Mouse (Mus musculus): ENCODE measurements around the gene Stab2.
A peak's percentile ranks its signal among the peaks of the same experiment; 100 is the strongest.

Stab2 gene

DNA sequence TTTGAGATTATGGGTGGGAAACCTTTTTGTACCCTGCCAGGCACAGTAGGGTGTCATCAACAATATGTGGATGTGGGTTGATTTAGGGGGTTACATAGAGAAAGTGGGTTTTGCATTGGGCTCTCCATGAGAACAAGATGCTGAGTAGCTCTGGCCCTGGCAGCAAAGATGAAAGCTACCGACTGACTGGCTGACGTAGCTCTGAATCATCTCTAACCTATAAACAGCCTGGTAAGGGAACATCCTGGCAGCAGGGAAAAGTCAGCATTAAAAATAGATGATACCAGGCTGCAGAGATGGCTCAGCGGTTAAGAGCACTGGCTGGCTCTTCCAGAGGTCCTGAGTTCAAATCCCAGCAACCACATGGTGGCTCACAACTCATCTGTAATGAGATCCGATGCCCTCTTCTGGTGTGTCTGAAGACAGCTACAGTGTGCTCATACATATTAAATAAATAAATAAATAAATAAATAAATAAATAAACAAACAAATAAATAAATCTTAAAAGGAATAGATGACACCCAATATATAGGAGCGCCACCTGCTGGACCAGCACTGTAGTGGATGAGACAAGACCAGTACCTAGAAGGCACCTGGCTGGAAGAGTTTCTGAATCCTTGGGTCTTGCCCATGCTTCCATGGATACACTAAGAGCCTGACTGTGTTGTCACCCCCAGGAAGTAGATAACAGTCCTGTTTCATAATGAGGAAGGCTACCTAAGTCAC lies 31.7 kb downstream of the Stab2 start:
- DNase-seq = peak; percentile 22 to 41

GRCm38 (mm10) chr10:86973276-86973675 lies 34.5 kb downstream of the Stab2 start:
- DNase-seq = no peak

DNA sequence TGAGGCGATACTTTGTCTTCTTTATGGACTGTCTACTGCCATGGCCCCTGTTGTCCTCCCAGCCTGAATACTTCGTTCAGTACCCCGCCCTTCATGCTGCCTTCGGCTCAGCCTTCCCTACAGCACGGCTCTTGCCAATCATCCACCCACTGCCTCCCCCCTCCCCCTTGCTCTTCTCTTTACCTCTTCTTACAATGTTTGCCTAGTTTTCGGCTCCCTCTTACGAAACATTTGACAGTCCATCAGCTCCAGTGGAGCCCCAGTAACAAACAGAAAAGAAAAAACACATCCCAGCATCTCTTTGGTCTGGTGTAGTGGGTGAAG lies 35.4 kb downstream of the Stab2 start:
- DNase-seq = peak in 1 of 2 experiments; percentile 4

- DNase-seq = peak; percentile 10 to 61
These were observed 35.9 kb downstream of the Stab2 start for GRCm38 (mm10) chr10:86971680-86972502.

DNA sequence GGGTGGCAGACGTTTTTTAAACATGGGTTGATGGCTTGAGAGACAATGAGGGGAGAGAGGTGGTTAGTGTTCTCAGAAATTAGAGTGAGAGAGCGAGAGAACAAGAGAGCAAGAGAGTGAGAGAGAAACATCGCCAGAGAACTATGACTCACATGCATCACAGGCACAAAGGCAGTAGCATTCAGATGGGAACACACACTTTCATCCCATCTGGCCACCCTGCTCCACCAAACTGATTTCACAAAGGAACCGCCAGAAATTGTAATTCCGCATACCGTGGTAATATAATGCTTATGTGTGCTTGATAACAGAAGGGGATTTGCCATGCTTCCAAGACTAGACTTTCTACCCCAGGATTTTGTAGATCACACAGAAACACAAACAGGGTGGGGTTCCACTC lies 38.5 kb downstream of the Stab2 start:
- no peak for DNase-seq

DNA sequence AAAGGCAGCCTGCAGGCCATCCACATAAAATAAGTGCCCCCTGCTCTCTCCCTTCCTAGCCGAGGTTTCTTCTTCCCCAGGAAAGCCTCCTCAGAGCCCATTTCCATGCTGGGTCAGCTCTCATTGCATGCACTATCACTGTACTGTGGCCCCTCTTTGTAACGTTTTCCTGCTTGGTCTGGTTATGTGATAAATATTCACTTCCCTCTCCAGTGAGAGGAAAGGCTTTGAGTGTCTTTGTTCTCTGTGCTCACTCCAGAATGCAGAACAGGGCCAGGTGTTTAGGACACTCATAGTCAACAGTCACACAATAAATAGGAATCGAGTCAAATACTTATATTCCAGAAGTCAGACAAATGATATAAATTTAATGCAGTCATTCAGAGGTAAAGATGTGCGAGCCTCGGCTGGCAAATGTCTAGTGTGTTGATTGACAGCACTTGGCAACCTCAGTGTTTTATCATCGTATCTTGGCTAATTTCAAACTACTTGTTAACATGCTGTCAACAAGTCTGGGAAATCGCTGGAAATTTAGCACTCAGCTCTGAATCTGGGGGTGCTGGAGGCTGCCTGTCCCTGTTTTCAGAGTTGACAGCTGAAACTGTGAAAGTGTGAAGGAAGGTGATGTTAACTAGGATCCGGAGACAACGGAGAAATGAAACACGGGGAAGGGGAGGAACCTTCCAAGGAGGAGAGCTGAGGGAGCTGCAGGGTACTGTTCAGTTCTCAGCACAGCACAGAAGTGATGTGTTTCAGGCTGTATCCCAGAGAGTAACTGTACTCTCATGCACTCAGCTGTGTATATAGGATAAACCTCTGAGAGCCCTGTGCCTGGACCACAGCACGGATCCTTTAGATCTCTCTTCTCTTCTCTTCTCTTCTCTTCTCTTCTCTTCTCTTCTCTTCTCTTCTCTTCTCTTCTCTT lies 46.0 kb downstream of the Stab2 start:
- DNase-seq = no peak

DNA sequence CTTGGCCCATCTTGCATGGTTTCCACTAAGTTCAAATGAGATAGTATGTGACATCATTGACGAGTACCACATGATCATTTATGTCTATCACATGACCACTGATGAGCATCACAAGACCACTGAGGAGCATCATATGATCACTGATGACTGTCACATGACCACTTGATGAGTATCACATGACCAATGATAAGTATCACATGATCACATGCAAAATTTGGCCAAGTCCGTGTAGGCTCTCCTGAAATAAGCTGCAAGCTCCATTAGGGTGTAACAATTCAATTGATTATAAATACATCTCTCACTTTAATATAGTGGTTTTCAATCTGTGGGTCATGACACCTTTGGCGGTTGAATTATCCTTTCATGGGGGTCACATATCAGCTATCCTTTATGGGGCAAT lies 52.5 kb downstream of the Stab2 start:
- no peak for DNase-seq

DNA sequence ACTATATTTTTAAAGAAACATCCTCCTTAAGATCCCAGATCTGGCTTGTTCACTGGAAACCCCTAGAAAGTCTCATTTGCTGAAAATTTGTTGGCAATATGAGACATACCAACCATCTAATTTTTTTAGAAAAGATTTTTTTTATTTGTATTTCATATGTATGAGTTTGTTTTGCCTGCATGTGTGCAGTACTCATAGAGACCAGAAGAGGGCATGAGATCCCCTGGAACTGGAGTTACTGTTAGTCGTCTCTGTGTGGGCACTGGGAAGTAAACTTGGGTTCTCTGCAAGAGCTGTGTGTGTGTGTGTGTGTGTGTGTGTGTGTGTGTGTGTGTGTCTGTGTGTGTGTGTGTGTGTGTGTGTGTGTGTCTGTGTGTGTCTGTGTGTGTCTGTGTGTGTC lies 55.1 kb downstream of the Stab2 start:
- no peak for DNase-seq

DNA sequence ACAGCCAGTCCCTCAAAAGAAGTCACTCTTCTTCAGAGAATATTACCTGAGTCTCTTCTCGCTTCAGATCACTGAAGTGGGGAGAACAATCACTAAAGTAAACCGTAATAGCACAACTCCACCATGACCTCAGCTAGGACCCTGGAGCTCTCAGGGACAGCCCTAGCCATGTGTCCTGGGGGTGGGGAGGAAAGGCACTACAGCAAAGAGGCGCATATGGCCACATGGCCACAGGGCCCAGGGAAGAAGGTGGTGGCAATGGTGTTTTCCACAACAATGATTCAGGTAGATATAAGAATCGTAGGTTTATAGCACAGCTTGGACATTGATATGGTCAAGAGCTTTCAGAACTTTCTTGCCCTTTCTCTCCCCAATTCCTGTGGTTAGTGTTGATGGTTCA lies 57.0 kb downstream of the Stab2 start:
- no peak for DNase-seq

DNA sequence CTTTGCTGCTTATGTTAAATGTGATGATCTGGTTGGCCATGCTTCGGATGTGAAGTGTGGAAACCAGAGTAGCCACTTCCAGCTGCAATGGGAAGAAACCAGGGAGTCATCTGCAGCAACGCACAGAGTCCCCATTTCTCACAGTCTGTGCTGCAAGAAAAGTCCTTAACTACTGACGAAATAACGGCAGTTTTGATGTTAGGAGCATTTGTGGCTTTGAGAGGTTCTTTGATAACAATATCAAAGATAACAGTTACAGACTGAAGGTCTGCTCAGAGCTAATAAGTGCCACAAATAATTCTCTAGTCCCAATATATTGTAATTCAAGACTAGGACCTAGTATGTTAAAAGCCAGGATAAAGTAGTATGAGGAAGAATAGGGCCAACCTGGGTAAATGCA lies 57.9 kb downstream of the Stab2 start:
- no peak for DNase-seq

- no peak for DNase-seq
These were observed 60.3 kb downstream of the Stab2 start for GRCm38 (mm10) chr10:86947541-86947940.

- DNase-seq = no peak
These were observed 67.2 kb downstream of the Stab2 start for GRCm38 (mm10) chr10:86940591-86940990.

GRCm38 (mm10) chr10:86934376-86934775 lies 73.4 kb downstream of the Stab2 start:
- no peak for DNase-seq

GRCm38 (mm10) chr10:86933906-86934305 lies 73.9 kb downstream of the Stab2 start:
- peak in 1 of 2 experiments; percentile 12 for DNase-seq

DNA sequence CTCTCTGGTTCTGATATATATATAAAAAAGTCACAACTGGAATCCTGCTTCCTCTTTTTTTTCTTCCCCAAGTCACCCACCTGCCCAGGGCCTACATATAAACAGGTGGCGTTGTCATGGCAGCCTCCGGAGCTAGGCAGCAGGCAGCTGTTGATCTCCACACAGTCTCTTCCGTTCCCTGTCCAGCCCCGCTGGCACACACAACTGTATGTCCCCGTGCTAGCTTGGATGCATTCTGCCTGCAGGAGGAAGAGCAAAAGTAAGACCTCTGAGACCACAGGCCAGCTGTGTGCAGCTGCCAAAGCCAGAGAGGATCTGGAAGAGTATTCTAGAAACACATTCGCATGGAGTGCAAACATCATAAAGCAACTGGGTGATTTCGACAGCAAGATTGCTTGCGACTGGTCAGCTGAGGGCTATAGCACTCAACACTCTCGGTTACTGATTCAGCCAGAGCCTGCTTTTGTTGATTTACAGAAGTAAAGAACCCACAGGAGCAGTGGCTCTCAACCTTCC lies 74.6 kb downstream of the Stab2 start:
- peak; percentile 39 to 51 for DNase-seq

GRCm38 (mm10) chr10:86923602-86924001 lies 84.2 kb downstream of the Stab2 start:
- DNase-seq = peak in 1 of 2 experiments; percentile 10

DNA sequence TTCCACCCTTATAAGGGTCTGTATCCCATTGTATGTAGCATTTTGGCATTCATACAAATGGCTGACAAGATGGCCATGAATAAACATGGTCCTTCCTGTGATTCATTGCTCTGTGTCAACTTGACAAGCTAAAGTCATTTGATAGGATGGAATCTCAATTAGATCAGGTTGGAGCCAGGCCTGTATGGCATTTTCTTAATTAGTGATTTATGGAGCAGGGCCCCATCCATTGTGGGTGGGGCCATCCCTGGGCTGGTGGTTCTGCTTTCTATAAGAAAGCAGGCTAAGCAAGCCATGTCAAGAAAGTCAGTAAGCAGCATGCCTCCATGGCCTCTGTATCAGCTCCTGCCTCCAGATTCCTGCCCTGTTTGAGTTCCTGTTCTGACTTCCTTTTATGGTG lies 92.2 kb downstream of the Stab2 start:
- no peak for DNase-seq

GRCm38 (mm10) chr10:86908562-86908961 lies 99.3 kb downstream of the Stab2 start:
- DNase-seq = no peak

DNA sequence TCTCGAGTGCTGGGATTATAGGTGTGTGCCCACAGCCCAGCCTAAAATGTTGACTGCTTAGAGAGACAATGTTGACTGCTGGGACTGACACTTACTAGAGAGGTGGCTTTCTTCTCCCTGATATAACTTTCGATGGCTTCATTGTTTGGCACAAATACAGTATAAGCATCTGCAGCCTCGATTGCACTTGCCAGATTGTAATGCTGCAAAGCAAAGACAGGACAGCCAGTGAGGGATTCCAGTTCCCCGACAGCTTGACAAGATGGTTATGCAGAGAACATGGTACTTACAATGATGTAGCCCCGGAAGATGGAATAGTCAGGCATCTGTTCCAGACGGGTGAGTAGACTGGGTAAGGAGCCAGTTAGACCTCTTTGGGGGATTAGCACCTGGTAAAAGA lies 100.8 kb downstream of the Stab2 start:
- DNase-seq = no peak

DNA sequence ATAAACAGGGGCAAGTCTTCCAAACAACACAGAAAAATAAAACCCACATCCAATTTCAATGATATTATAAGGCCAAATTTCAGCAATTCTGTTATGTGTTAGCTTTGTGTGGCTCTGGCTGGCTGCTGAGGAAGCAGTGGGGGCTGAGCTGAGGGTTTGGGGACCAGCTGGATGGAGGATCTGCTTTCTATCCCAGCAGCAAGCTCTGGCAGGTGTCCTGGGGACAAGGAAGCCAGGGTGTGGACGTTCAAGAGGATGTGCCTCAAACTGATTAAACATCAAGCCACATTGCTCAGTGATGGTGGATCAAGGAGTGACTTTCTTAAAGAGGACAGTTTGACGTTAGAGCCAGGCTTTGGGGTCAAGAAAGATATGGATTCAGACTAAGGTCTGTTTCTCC lies 112.3 kb downstream of the Stab2 start:
- DNase-seq = peak in 1 of 2 experiments; percentile 20

DNA sequence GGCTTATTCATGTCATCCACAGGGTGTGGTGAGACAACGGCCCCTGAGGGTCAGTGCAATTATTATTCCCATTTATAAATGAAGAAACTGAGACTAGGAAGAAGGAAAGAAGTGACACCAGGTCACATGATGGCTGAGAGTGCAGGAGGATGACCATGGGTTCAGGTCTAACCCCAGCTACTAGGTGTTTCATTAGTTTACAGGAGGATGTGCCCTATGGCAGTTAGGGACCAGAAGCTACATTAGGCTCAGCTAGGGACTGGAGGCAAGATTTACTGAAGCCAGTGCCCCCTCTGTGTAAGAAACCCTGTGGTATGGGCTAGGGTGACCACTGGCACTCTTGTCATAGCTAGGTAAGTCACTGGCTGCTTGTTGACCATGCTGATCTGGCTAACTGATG lies 116.8 kb downstream of the Stab2 start:
- no peak for DNase-seq

- DNase-seq = no peak
These were observed 117.5 kb downstream of the Stab2 start for GRCm38 (mm10) chr10:86890166-86890930.

Data from lung, adult 18-20 months (tissue).